Mouse (Mus musculus) small intestine, adult 2 months (tissue): ENCODE measurements around the gene Abca1.

ENCODE experiments used
- CTCF ChIP-seq: fragments of 200-500 bp; IDR thresholded peaks from 2 replicates; pipeline ENCODE4 v1.5.1; 2012; ENCODE audit warnings: low read depth, mild to moderate bottlenecking, control low read depth, inconsistent platforms, low read length, moderate library complexity, mixed read lengths; ENCODE audit not compliant: insufficient replicate concordance, insufficient read length; ENCODE audit errors: extremely low read depth
- POLR2A ChIP-seq: fragments of 200-500 bp; IDR thresholded peaks from 2 replicates; pipeline ENCODE4 v1.6.1; 2012; ENCODE audit warnings: low read depth, mild to moderate bottlenecking, control low read depth, inconsistent platforms, low read length, moderate library complexity

DNA sequence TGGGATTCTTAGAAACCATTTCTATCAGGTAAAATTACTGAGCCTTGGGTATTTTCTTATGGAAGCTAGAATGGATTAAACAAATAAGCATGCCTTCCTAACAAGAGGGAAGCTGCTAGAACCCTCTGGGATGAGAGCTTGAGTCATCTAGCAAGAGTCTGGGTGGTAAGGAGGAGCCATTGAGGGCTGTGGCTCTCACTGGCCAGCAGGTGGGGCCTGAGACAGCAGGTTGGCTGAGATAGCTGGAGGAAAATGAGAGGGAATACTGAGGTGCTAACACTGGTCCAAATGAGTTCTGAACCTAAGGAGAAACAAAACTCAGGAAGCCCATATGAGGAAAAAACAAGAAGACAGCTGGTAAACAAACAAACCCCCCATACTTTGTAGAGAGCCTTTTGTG, 42.1 kb downstream of the Abca1 start:
- TF ChIP-seq CTCF: peak; percentile 63; the same call in 1 of the 2 replicates
- TF ChIP-seq POLR2A: no peak
